Mouse (Mus musculus): ENCODE measurements around the gene Tnfaip2. TPM values are rescaled to one million over a fixed set of nuclear protein-coding genes. Genes with fewer than 3 reads are reported as not detected.

The Tnfaip2 gene
- polyA plus RNA-seq, 1 experiment from 2014 or later, result 46.7 TPM

GRCm38 (mm10) chr12:111425789-111426460 is 16.3 kb upstream of the Tnfaip2 start:
- 18% methylated on average over 29 of the region's 29 CpGs for WGBS
- H3K9ac ChIP-seq (ENCODE audit: low read depth, low read length), result no peak overlapping the region
- no peak overlapping the region for H3K4me3 ChIP-seq (replicated peaks; ENCODE audit: low read depth, low read length)
- 0 out of 2 replicates have a peak, but pooled peaks have one; percentile 16 for ATAC-seq (replicated peaks; ENCODE audit: low FRiP score, low read depth)
- peaks cover 19% of the 10 kb centered on the region for H3K4me1 ChIP-seq (replicated peaks; ENCODE audit: insufficient read depth, low read length)
- H3K27ac ChIP-seq, result no peak overlapping the region
- peak; percentile 94 for DNase-seq (ENCODE audit: low spot score)
- peak; percentile 98 for TF ChIP-seq CTCF (IDR thresholded peaks at IDR 0.05; ENCODE audit: low read depth)
- no peaks in the 10 kb centered on the region for H3K9me3 ChIP-seq (replicated peaks; ENCODE audit: low read length)
- H3K36me3 ChIP-seq (ENCODE audit: insufficient read depth, low read length), result no peaks in the 10 kb centered on the region
- no peak overlapping the region for H3K4me2 ChIP-seq (ENCODE audit: low read length)
- peaks cover 5% of the 10 kb centered on the region; the same call in 1 of the 2 replicates for H3K27me3 ChIP-seq (ENCODE audit: insufficient read depth, low read length)

GRCm38 (mm10) chr12:111427438-111428113 is 14.7 kb upstream of the Tnfaip2 start:
- H3K9ac ChIP-seq (ENCODE audit: low read depth, low read length), result no peak overlapping the region
- ATAC-seq (replicated peaks; ENCODE audit: low FRiP score, low read depth) (no peak), DNase-seq (ENCODE audit: low spot score) (peak; percentile 77)
- H3K9me3 ChIP-seq (replicated peaks; ENCODE audit: low read length), result no peaks in the 10 kb centered on the region
- H3K4me2 ChIP-seq (ENCODE audit: low read length), result no peak overlapping the region
- WGBS, result 42% methylated on average over 12 of the region's 12 CpGs
- no peak overlapping the region for H3K4me3 ChIP-seq (replicated peaks; ENCODE audit: low read depth, low read length)
- TF ChIP-seq CTCF (IDR thresholded peaks at IDR 0.05; ENCODE audit: low read depth), result peak; percentile 41
- H3K4me1 ChIP-seq (replicated peaks; ENCODE audit: insufficient read depth, low read length), result peaks cover 34% of the 10 kb centered on the region
- no peaks in the 10 kb centered on the region for H3K36me3 ChIP-seq (ENCODE audit: insufficient read depth, low read length)
- no peak overlapping the region for H3K27ac ChIP-seq
- peaks cover 1% of the 10 kb centered on the region; the same call in 1 of the 2 replicates for H3K27me3 ChIP-seq (ENCODE audit: insufficient read depth, low read length)

DNA sequence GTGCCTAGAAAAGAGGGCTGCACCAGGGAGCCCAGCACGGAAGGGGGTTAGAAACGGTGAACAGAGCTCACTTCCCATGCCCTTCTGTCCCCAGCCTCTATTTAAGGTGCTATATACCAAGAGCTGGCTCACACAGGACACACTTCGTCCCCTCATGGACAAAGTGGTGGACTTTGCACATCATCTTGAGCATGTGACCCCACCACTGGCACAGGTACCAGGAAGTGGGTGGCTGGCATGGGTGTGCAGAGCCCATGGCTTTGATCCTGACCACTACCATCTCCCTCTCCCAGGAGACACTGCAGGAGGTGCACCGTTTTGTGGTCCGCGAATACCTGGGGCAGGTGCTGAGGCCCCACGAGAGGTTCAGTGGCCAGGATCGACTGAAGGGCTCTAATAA is 13.9 kb upstream of the Tnfaip2 start:
- H3K27me3 ChIP-seq (ENCODE audit: insufficient read depth, low read length), result no peaks in the 10 kb centered on the region; the same call in 1 of the 2 replicates
- H3K9ac ChIP-seq (ENCODE audit: low read depth, low read length), result no peak overlapping the region
- no peaks in the 10 kb centered on the region for H3K36me3 ChIP-seq (ENCODE audit: insufficient read depth, low read length)
- TF ChIP-seq CTCF (IDR thresholded peaks at IDR 0.05; ENCODE audit: low read depth), result no peak
- WGBS, result 30% methylated on average over 8 of the region's 8 CpGs
- H3K4me2 ChIP-seq (ENCODE audit: low read length), result no peak overlapping the region
- no peak overlapping the region for H3K4me3 ChIP-seq (replicated peaks; ENCODE audit: low read depth, low read length)
- no peaks in the 10 kb centered on the region for H3K9me3 ChIP-seq (replicated peaks; ENCODE audit: low read length)
- no peak for DNase-seq (ENCODE audit: low spot score)
- H3K4me1 ChIP-seq (replicated peaks; ENCODE audit: insufficient read depth, low read length), result peaks cover 36% of the 10 kb centered on the region
- H3K27ac ChIP-seq, result no peak overlapping the region
- no peak for ATAC-seq (replicated peaks; ENCODE audit: low FRiP score, low read depth)

DNA sequence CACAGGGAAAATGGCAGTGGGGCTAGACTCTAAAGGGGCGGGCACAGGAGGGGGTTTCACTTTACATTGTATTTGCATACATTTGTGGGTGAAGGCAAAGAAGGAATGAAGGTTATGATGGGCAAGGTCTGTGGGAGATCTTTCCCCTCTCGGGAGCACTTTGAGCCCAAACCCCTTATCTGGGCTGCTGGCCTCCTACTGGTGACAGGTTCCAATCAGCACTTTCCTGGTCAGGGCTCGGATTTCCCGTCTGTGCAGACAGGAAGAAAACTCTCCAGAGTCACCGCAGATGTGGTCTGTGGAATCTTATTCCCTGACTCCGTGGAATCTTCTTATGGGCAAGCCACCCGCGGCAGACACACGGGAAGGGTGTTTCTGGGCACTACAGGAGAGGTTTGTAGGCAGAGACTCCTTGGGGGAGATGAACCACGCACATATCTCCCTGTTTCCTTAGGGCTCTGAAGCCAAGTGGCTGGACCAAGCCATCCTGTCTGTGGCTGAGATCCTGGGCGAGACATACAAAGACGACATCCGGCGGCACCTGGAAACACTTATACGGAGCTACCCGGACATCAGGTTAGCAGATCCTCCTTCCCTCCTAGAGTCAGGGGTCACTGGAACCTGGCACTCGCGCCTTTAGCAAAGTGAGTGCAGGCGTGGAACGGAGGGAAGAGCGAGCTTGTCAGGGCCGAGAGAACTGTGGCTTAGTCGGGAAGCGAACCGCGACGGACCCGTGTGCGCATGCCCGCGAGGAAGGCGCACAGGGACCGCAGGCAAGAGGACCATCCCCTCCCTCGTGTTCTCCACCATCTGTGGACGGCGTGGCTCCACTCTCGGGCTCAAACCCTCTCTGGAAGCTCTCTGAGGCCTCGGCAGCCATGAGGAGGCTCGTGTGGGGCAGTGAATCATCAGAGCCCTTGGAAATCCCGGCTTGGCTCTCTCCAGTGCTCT is 13.0 kb upstream of the Tnfaip2 start:
- Histone ChIP-seq H3K9ac (ENCODE audit: low read depth, low read length) (peak overlapping the region; percentile 41), H3K9me3 (replicated peaks; ENCODE audit: low read length) (no peaks in the 10 kb centered on the region), H3K4me1 (replicated peaks; ENCODE audit: insufficient read depth, low read length) (peaks cover 37% of the 10 kb centered on the region), H3K27me3 (ENCODE audit: insufficient read depth, low read length) (no peaks in the 10 kb centered on the region), H3K4me3 (replicated peaks; ENCODE audit: low read depth, low read length) (peak overlapping the region; percentile 27), H3K27ac (peak overlapping the region; percentile 75), H3K36me3 (ENCODE audit: insufficient read depth, low read length) (no peaks in the 10 kb centered on the region), H3K4me2 (ENCODE audit: low read length) (peak overlapping the region; percentile 54)
- peak; percentile 77 for DNase-seq (ENCODE audit: low spot score)
- 3% methylated on average over 40 of the region's 40 CpGs for WGBS
- peak; percentile 40; the same call in 1 of the 2 replicates for TF ChIP-seq CTCF (IDR thresholded peaks at IDR 0.05; ENCODE audit: low read depth)
- ATAC-seq (replicated peaks; ENCODE audit: low FRiP score, low read depth), result no peak

DNA sequence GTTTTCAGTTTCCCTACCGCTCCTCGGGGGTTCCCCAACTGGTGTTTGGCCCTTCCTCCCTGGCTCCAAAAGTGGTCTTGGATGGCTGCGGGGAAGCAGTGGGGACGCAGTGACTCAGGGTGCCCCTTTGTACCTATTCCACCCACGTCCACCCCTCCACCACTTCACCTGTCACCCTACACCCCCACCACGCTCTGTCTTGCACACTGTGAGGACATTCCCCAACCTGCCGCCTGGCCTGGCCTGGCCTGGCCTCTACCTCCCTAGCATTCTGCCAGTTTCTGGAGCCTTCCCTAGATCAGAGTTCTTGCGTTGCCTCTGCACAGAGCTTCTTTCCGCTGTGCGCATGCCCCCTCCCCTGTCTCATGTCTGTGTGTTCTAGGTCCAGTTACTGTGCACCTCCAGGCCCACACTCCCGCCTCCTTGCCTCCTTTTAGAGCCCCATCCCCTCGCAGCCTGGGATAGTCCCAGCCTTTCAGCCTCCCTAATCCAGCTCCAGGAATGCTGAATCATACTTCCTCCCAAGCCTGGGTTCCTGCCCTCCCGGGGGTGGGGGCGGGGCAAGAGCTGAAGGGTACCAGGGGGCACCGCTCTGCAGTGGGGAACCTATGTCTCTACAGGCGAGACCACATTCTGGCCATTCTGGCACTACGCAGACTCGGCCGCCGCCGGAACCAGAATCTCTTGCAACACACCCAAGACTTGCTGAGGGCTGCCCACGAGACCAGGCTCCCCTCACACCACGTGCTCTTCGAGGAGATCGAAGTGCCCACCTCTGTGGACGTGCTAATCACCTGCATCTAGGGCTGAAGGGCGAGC is 12.0 kb upstream of the Tnfaip2 start:
- Histone ChIP-seq H3K9ac (ENCODE audit: low read depth, low read length) (peak overlapping the region; percentile 41; the same call in 1 of the 2 replicates), H3K36me3 (ENCODE audit: insufficient read depth, low read length) (no peaks in the 10 kb centered on the region), H3K27ac (peak overlapping the region; percentile 75), H3K4me1 (replicated peaks; ENCODE audit: insufficient read depth, low read length) (peaks cover 41% of the 10 kb centered on the region), H3K4me3 (replicated peaks; ENCODE audit: low read depth, low read length) (peak overlapping the region; percentile 27; the same call in 1 of the 2 replicates), H3K4me2 (ENCODE audit: low read length) (peak overlapping the region; percentile 54), H3K9me3 (replicated peaks; ENCODE audit: low read length) (no peaks in the 10 kb centered on the region), H3K27me3 (ENCODE audit: insufficient read depth, low read length) (no peaks in the 10 kb centered on the region)
- DNase-seq (ENCODE audit: low spot score), result no peak
- ATAC-seq (replicated peaks; ENCODE audit: low FRiP score, low read depth), result peak; percentile 30; the same call in 1 of the 2 replicates
- TF ChIP-seq CTCF (IDR thresholded peaks at IDR 0.05; ENCODE audit: low read depth), result no peak
- WGBS, result 24% methylated on average over 27 of the region's 27 CpGs
